Mouse (Mus musculus): ENCODE results near the gene Bbip1. TPM values are rescaled to one million over a fixed set of nuclear protein-coding genes. Genes with fewer than 3 reads are reported as not detected.

Gene Bbip1
- polyA plus RNA-seq (2014; fragmentation: Nextera tagmentation; extraction: Ambion mirVana) = 134 and 163 TPM in 2 replicates

DNA sequence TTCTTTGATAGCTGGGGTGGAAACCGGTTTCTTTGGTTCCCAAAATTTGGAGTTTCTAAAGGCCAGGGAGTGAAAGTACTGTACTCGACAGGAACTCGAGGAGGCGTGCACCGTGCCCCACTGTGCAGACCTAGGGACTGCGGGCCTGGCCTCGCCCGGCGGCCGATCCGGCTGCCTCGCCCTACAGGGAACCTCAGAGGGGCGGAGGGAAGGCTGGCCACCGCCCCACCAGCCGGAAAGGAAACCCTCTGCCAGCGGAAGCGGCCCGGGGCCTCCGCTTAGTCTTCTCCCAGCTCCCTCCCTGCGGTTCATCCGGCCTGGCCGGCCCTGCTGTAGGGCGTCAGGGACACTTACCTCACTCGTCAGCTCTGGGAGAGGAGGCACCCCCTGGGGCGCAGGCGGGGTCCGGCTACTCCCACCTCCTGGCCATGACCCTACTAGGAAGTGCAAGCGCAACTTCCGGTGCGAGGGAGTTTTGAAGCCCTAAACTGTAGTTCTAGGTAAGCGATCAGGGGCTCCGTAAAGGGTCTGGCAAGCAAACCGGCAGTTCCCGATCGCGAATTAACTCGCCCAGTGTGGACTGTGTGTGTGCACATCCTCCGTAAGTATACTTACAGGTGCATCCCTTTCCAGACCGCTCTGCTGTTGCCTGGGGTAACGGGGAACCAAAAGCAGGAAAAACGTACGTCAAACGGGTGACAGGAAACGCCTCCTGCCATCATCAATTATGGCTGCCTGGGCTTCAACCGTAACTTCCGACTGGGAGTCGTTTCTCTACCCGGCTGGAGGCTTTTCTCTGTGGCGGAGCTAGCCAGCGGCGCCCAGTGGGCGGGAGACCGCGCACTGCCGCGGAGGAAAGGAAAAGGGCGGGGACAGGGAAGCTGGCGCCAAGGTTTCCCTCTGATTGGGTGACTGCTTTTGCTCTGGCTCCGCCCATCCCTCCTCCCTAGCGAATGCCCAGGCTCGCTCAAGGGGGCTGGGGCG lies at the start of gene Bbip1, which contains the start of gene Shoc2:
Gene Bbip1, minus strand, starts transcription at position 826 of the 984 bp plus-strand sequence.
Gene Shoc2, plus strand, starts transcription at position 505 of the 984 bp plus-strand sequence.
- ATAC-seq (ENCODE audit: low FRiP score, low TSS enrichment) (peak; percentile 95), DNase-seq (peak; percentile 99)
- under 1% methylated on average over 59 of the region's 62 CpGs for WGBS
- peak within 1 kb of the TSS; percentile 79 for H3K4me3 ChIP-seq (replicated peaks; ENCODE audit: low read depth, low read length)
- H3K27me3 ChIP-seq (ENCODE audit: control insufficient read depth, insufficient read depth, low read length) = no peaks in the 10 kb centered on the region
- H3K4me2 ChIP-seq (ENCODE audit: low read length) = peak within 1 kb of the TSS; percentile 66
- H3K9me3 ChIP-seq (ENCODE audit: control insufficient read depth, low read length) = no peaks in the 10 kb centered on the region
- H3K36me3 ChIP-seq (ENCODE audit: control insufficient read depth, insufficient read depth, low read length) = 0 out of 2 replicates have a peak, but pooled peaks cover 3% of the 10 kb centered on the region
- H3K27ac ChIP-seq (replicated peaks; ENCODE audit: low read depth, low read length) = peak within 1 kb of the TSS; percentile 96
- peaks cover 21% of the 10 kb centered on the region for H3K4me1 ChIP-seq (ENCODE audit: control insufficient read depth, insufficient read depth, low read length)
- H3K9ac ChIP-seq (replicated peaks; ENCODE audit: low read length) = peak within 1 kb of the TSS; percentile 88

DNA sequence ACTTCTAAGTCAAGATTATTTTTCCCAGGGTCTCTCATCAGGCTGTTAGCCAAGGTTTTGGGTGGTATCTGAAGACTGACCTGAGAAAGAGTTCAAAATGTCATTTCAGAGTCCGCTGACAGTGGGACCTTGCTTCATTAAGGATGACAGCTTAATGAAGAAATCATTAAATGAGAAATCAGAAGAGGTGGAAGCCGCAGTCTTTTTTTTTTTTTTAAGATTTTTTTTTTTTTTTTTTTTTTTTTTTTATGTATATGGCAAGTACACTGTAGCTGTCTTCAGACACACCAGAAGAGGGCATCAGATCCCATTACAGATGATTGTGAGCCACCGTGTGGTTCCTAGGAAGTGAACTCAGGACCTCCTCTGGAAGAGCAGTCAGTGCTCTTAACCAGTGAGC lies 49.4 kb upstream of the Bbip1 start:
- no peak overlapping the region for H3K4me3 ChIP-seq (replicated peaks; ENCODE audit: low read depth, low read length)
- peaks cover 2% of the 10 kb centered on the region for H3K36me3 ChIP-seq (ENCODE audit: control insufficient read depth, insufficient read depth, low read length)
- no peaks in the 10 kb centered on the region for H3K4me1 ChIP-seq (ENCODE audit: control insufficient read depth, insufficient read depth, low read length)
- 83% methylated on average over 3 of the region's 3 CpGs for WGBS
- H3K9ac ChIP-seq (replicated peaks; ENCODE audit: low read length) = no peak overlapping the region
- H3K27me3 ChIP-seq (ENCODE audit: control insufficient read depth, insufficient read depth, low read length) = no peaks in the 10 kb centered on the region
- DNase-seq (no peak), ATAC-seq (ENCODE audit: low FRiP score, low TSS enrichment) (no peak)
- H3K4me2 ChIP-seq (ENCODE audit: low read length) = no peak overlapping the region
- H3K9me3 ChIP-seq (ENCODE audit: control insufficient read depth, low read length) = no peaks in the 10 kb centered on the region
- H3K27ac ChIP-seq (replicated peaks; ENCODE audit: low read depth, low read length) = no peak overlapping the region

DNA sequence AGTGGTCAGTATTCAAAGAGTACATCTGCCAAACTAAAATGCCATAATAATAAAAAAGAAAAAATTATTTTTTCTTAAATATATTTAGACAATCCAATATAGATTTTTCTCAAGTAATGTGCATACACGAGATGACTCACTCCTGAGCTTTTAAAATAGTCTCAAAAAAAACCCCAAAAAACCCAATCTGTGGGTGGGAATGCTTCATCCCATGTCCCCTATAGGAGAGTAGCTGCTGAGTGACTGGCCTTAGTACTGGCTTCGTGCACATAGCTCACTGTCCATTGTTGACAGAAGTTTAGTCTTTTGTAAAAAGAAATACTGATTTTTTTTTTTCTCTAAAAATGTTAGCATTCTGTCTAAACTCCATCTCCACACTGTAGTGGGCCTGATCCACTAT lies 46.1 kb upstream of the Bbip1 start:
- Histone ChIP-seq H3K36me3 (ENCODE audit: control insufficient read depth, insufficient read depth, low read length) (peaks cover 11% of the 10 kb centered on the region), H3K4me3 (replicated peaks; ENCODE audit: low read depth, low read length) (no peak overlapping the region), H3K9me3 (ENCODE audit: control insufficient read depth, low read length) (no peaks in the 10 kb centered on the region), H3K4me2 (ENCODE audit: low read length) (no peak overlapping the region), H3K4me1 (ENCODE audit: control insufficient read depth, insufficient read depth, low read length) (no peaks in the 10 kb centered on the region), H3K27me3 (ENCODE audit: control insufficient read depth, insufficient read depth, low read length) (no peaks in the 10 kb centered on the region), H3K9ac (replicated peaks; ENCODE audit: low read length) (no peak overlapping the region), H3K27ac (replicated peaks; ENCODE audit: low read depth, low read length) (no peak overlapping the region)
- ATAC-seq (ENCODE audit: low FRiP score, low TSS enrichment) (no peak), DNase-seq (no peak)
- 85% methylated on average over 2 of the region's 2 CpGs for WGBS

DNA sequence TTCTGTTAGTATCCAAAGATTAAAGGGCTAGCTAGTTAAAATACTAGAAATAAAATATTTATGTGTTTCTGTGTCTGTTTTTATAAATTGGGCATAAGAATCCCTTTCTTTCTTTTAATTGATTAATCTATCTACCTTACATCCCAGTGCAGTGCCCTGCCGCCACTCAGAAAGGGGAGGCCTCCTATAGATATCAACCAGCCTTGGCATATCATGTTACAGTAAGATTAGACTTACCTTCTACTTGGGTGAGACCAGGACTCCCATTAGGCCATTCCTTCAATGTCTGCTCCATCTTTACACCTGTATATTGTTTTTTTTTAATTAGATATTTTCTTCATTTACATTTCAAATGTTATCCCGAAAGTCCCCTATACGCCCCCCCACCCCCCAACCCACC lies 40.2 kb upstream of the Bbip1 start:
- H3K27ac ChIP-seq (replicated peaks; ENCODE audit: low read depth, low read length) = no peak overlapping the region
- H3K4me2 ChIP-seq (ENCODE audit: low read length) = no peak overlapping the region
- 97% methylated on average over 3 of the region's 3 CpGs for WGBS
- no peak for DNase-seq
- no peaks in the 10 kb centered on the region for H3K27me3 ChIP-seq (ENCODE audit: control insufficient read depth, insufficient read depth, low read length)
- H3K4me3 ChIP-seq (replicated peaks; ENCODE audit: low read depth, low read length) = no peak overlapping the region
- H3K9me3 ChIP-seq (ENCODE audit: control insufficient read depth, low read length) = no peaks in the 10 kb centered on the region
- H3K4me1 ChIP-seq (ENCODE audit: control insufficient read depth, insufficient read depth, low read length) = no peaks in the 10 kb centered on the region
- peaks cover 11% of the 10 kb centered on the region for H3K36me3 ChIP-seq (ENCODE audit: control insufficient read depth, insufficient read depth, low read length)
- no peak overlapping the region for H3K9ac ChIP-seq (replicated peaks; ENCODE audit: low read length)
- no peak for ATAC-seq (ENCODE audit: low FRiP score, low TSS enrichment)

DNA sequence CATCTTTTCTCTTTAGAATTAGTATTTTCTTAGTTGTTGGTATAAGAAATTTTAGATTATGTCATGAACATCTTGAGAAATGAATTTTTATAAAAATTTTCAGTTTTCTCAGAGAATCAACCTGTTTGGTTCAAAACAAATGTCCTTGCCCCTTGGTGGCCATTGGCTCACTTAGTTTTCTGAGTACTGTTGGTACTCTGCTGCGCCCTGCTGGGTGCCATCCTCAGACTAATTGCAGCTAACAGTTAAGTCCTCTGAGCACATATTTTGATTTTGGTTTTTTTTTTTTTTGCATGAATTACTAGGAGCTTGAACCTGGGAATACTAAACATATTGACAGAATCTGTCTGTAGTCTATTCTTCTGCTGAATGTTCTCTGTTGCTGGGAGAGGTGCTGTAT lies 38.9 kb upstream of the Bbip1 start:
- Histone ChIP-seq H3K9me3 (ENCODE audit: control insufficient read depth, low read length) (no peaks in the 10 kb centered on the region), H3K27ac (replicated peaks; ENCODE audit: low read depth, low read length) (no peak overlapping the region), H3K4me2 (ENCODE audit: low read length) (no peak overlapping the region), H3K9ac (replicated peaks; ENCODE audit: low read length) (no peak overlapping the region), H3K36me3 (ENCODE audit: control insufficient read depth, insufficient read depth, low read length) (peaks cover 7% of the 10 kb centered on the region), H3K4me1 (ENCODE audit: control insufficient read depth, insufficient read depth, low read length) (no peaks in the 10 kb centered on the region), H3K27me3 (ENCODE audit: control insufficient read depth, insufficient read depth, low read length) (no peaks in the 10 kb centered on the region), H3K4me3 (replicated peaks; ENCODE audit: low read depth, low read length) (no peak overlapping the region)
- WGBS = 100% methylated on average over 1 of the region's 1 CpGs
- DNase-seq = no peak
- ATAC-seq (ENCODE audit: low FRiP score, low TSS enrichment) = no peak

DNA sequence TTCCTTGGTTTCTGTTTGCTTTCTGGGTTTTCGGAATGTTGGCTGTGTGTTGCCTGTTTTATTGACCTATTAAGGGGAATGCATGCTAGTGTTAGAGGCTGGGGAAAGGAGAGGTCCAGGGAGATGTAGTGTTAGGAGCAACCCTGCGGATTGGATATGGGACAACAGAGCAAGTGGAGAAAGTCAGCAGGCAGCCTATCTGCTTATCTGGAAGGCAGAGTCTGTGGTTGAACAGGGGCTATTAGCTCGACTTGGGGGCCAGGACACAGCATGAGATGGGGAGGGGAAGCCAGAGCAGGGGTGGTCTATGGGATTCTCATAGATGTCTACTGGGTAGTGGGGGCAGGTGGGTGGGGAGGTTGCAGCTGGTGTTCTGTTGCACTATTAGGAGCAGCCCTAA lies 37.6 kb upstream of the Bbip1 start:
- ATAC-seq (ENCODE audit: low FRiP score, low TSS enrichment) = no peak
- Histone ChIP-seq H3K4me1 (ENCODE audit: control insufficient read depth, insufficient read depth, low read length) (no peaks in the 10 kb centered on the region), H3K36me3 (ENCODE audit: control insufficient read depth, insufficient read depth, low read length) (no peaks in the 10 kb centered on the region)

DNA sequence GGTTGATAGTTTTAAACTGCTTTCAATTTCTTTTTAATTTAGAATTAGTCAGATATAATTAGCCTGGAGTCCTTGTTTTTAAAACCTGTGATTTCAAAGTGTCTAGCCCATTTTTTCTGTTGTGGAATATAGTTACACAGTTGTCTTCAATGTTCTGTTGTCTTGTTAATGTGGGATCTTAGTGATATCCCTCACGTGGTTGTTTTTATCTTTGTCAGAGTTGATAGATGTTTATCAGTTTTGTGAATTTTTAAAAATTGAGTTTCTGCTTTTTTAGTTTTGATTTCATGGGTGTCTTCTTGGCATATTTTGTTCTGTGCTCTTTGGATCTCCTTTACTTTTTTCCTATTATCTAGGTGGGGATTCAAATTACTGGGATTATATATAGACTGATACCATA lies 29.2 kb upstream of the Bbip1 start:
- Histone ChIP-seq H3K4me3 (replicated peaks; ENCODE audit: low read depth, low read length) (no peak overlapping the region), H3K9ac (replicated peaks; ENCODE audit: low read length) (no peak overlapping the region), H3K27ac (replicated peaks; ENCODE audit: low read depth, low read length) (no peak overlapping the region), H3K36me3 (ENCODE audit: control insufficient read depth, insufficient read depth, low read length) (no peaks in the 10 kb centered on the region), H3K4me2 (ENCODE audit: low read length) (no peak overlapping the region), H3K9me3 (ENCODE audit: control insufficient read depth, low read length) (0 out of 2 replicates have a peak, but pooled peaks cover 4% of the 10 kb centered on the region), H3K4me1 (ENCODE audit: control insufficient read depth, insufficient read depth, low read length) (no peaks in the 10 kb centered on the region), H3K27me3 (ENCODE audit: control insufficient read depth, insufficient read depth, low read length) (no peaks in the 10 kb centered on the region)
- ATAC-seq (ENCODE audit: low FRiP score, low TSS enrichment) = no peak
- DNase-seq = no peak
- 88% methylated on average over 1 of the region's 1 CpGs for WGBS

More for the DNA sequence above, 37.6 kb upstream of the Bbip1 start:
- Histone ChIP-seq H3K4me3 (replicated peaks; ENCODE audit: low read depth, low read length) (no peak overlapping the region), H3K9me3 (ENCODE audit: control insufficient read depth, low read length) (0 out of 2 replicates have a peak, but pooled peaks cover 2% of the 10 kb centered on the region), H3K4me2 (ENCODE audit: low read length) (no peak overlapping the region), H3K27me3 (ENCODE audit: control insufficient read depth, insufficient read depth, low read length) (no peaks in the 10 kb centered on the region), H3K9ac (replicated peaks; ENCODE audit: low read length) (no peak overlapping the region), H3K27ac (replicated peaks; ENCODE audit: low read depth, low read length) (no peak overlapping the region)
- no peak for DNase-seq
- 81% methylated on average over 3 of the region's 3 CpGs for WGBS

DNA sequence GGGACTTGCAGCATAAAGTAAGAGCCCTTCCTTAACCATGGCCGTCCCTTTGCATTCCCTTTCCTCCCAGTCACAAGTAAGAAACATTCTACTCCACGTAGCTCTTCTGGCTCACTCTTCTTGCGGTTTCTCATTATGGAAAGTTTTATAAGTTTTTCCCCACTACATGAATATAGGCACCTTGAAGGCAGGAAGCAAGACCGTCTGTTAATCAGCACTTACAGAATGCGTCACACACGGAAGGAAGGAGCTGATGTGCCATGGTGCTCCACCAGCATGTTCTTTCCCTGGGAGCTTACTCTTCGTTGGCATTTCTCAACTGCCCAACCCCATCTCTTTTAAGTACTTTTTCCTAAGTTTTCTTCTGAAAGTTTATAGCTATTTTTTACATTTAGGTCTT lies 27.5 kb upstream of the Bbip1 start:
- Histone ChIP-seq H3K9ac (replicated peaks; ENCODE audit: low read length) (no peak overlapping the region), H3K4me2 (ENCODE audit: low read length) (no peak overlapping the region), H3K27me3 (ENCODE audit: control insufficient read depth, insufficient read depth, low read length) (no peaks in the 10 kb centered on the region), H3K36me3 (ENCODE audit: control insufficient read depth, insufficient read depth, low read length) (no peaks in the 10 kb centered on the region), H3K9me3 (ENCODE audit: control insufficient read depth, low read length) (0 out of 2 replicates have a peak, but pooled peaks cover under 1% of the 10 kb centered on the region), H3K4me3 (replicated peaks; ENCODE audit: low read depth, low read length) (no peak overlapping the region), H3K4me1 (ENCODE audit: control insufficient read depth, insufficient read depth, low read length) (no peaks in the 10 kb centered on the region), H3K27ac (replicated peaks; ENCODE audit: low read depth, low read length) (no peak overlapping the region)
- ATAC-seq (ENCODE audit: low FRiP score, low TSS enrichment) (no peak), DNase-seq (no peak)
- WGBS = 92% methylated on average over 7 of the region's 7 CpGs

DNA sequence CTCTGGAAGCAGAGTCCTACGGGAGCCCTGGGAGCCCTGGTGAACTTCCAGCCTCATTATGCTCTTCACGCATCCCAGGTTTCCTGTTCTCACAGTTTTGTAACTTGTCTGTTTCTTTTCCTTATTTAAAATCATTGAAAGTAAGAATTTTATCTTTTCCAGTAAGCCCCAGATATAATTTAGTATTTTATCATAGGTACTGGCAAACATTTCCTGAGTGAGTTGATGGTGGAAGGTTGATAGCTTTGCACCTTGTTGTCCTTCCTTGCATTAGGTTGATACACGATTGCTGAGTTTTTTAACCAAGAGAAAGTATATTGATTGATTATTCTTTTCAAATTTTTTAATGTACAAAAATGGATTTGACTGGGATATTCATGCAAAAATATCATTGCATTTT lies 24.8 kb upstream of the Bbip1 start:
- no peaks in the 10 kb centered on the region for H3K4me1 ChIP-seq (ENCODE audit: control insufficient read depth, insufficient read depth, low read length)
- WGBS = 94% methylated on average over 3 of the region's 3 CpGs
- H3K9ac ChIP-seq (replicated peaks; ENCODE audit: low read length) = no peak overlapping the region
- no peak for ATAC-seq (ENCODE audit: low FRiP score, low TSS enrichment)
- H3K36me3 ChIP-seq (ENCODE audit: control insufficient read depth, insufficient read depth, low read length) = no peaks in the 10 kb centered on the region
- no peaks in the 10 kb centered on the region for H3K27me3 ChIP-seq (ENCODE audit: control insufficient read depth, insufficient read depth, low read length)
- no peak overlapping the region for H3K4me3 ChIP-seq (replicated peaks; ENCODE audit: low read depth, low read length)
- H3K9me3 ChIP-seq (ENCODE audit: control insufficient read depth, low read length) = no peaks in the 10 kb centered on the region
- H3K27ac ChIP-seq (replicated peaks; ENCODE audit: low read depth, low read length) = no peak overlapping the region
- DNase-seq = no peak
- H3K4me2 ChIP-seq (ENCODE audit: low read length) = no peak overlapping the region
